Mouse (Mus musculus) embryonic facial prominence, embryonic 15.5 days (tissue): ENCODE results near the gene Myo1b. TPM values are rescaled to one million over a fixed set of nuclear protein-coding genes. Genes with fewer than 3 reads are reported as not detected.
A peak's percentile ranks its signal among the peaks of the same experiment; 100 is the strongest.

Experiments used
- ATAC-seq: fragments of 200-750 bp; cut with Nextera tagmentation; 2 replicates; pipeline ENCODE4 v1.8.0; 2017; ENCODE audit warnings: low read depth, moderate TSS enrichment; ENCODE audit not compliant: insufficient number of reproducible peaks, low FRiP score, low TSS enrichment
- H3K27ac ChIP-seq: fragments of 300-500 bp; sonication (generic); replicated peaks from 2 replicates; pipeline ENCODE4 v1.5.1; 2015; ENCODE audit warnings: mild to moderate bottlenecking, inconsistent platforms
- H3K27me3 ChIP-seq: fragments of 300-500 bp; sonication (generic); 2 replicates; pipeline ENCODE4 v1.6.1; 2015; ENCODE audit warnings: inconsistent platforms
- H3K36me3 ChIP-seq: fragments of 300-500 bp; sonication (generic); 2 replicates; pipeline ENCODE4 v1.6.1; 2015; ENCODE audit warnings: mild to moderate bottlenecking, inconsistent platforms
- H3K4me1 ChIP-seq: fragments of 300-500 bp; sonication (generic); 2 replicates; pipeline ENCODE4 v1.6.1; 2015; ENCODE audit warnings: inconsistent platforms
- H3K4me2 ChIP-seq: fragments of 300-500 bp; sonication (generic); replicated peaks from 2 replicates; pipeline ENCODE4 v1.6.1; 2015; ENCODE audit warnings: mild to moderate bottlenecking, inconsistent platforms
- H3K4me3 ChIP-seq: fragments of 300-500 bp; sonication (generic); replicated peaks from 2 replicates; pipeline ENCODE4 v1.5.1; 2015; ENCODE audit warnings: mild to moderate bottlenecking, inconsistent platforms
- H3K9ac ChIP-seq: fragments of 300-500 bp; sonication (generic); 2 replicates; pipeline ENCODE4 v1.6.1; 2015; ENCODE audit warnings: inconsistent platforms
- H3K9me3 ChIP-seq: fragments of 300-500 bp; sonication (generic); replicated peaks from 2 replicates; pipeline ENCODE4 v1.6.1; 2016; ENCODE audit warnings: inconsistent platforms
- WGBS: fragments of 180-500 bp; shearing (Covaris S2); methylation state at CpG from one replicate; pipeline ENCODE4 v1.1.7; 2015; 5-methylcytosine and 5-hydroxymethylcytosine counted together
- polyA plus RNA-seq: library from polyadenylated mRNA; unstranded; fragments of >200 nt; fragmentation: Nextera tagmentation; extraction: Ambion mirVana; gene quantifications from 2 replicates; pipeline ENCODE4 v1.2.1, GENCODE M21; 2015

The Myo1b gene
- polyA plus RNA-seq, 1 experiment from 2014 or later = 76.2 TPM

DNA sequence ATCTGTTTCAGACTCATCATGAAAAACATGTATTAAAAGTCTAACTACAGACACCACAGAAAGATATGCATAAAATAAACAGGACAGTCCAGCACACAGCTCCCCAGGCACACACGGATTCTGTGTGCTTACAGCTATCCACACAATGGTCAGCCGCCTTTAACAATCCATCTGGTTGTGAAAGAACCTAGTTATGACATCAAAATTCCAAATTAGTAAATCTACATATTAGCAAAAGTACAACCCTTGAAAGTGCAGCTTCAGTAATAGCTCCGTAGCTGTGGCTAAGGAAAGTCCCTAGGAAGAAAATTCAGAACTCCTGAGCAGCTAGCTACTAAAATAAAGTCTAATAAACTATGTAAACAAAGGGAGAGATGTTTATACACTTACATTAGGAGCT, 21.1 kb downstream of the Myo1b start:
- peaks cover 39% of the 10 kb centered on the region for H3K4me1 ChIP-seq
- ATAC-seq = no peak

DNA sequence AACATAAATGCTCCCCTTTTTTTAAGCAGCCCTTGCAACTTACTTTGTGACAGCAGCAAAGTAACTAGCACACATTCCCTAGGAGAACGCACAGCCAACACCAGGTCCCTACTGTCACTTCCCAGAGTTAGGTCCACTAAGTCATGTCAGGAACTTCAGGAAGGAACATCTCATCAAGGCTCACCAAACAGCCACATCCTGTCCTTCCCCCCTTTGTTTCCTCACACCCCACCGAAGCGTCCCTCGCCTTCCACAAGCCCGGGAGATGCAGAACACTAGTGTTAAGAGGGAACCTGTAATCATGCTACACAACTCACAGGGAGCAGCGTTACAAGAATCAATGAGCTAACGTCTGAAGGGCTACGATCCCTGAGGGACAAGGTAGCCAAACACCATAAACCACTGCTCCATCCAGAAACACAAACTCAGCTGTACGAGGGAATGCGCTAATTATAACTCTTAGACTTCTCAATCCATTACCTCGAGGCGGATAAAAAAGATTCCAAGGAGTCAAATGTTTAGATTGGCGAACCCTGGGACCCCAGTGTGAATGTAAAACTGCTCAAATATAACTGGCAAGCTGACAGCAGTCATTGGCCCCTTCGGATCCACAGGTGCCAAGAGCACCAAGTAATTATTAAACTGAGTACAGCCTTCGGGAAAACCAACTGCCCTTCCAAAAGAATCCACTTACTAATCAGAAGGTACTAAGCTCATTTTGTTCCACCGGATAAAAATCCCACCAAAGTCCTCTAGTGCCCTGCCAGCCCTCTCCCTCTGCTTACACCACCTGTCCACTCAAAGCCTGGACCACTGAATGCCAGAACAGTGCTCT, 22.1 kb downstream of the Myo1b start:
- no peaks in the 10 kb centered on the region for H3K27me3 ChIP-seq
- H3K36me3 ChIP-seq = no peaks in the 10 kb centered on the region
- 60% methylated on average over 16 of the region's 16 CpGs for WGBS
- H3K9ac ChIP-seq = no peak overlapping the region
- no peaks in the 10 kb centered on the region for H3K9me3 ChIP-seq
- peaks cover 40% of the 10 kb centered on the region for H3K4me1 ChIP-seq
- no peak for ATAC-seq
- no peak overlapping the region for H3K4me3 ChIP-seq
- no peak overlapping the region for H3K4me2 ChIP-seq
- H3K27ac ChIP-seq = no peak overlapping the region; the same call in 1 of the 2 replicates

More for the DNA sequence above, 21.1 kb downstream of the Myo1b start:
- H3K27me3 ChIP-seq = no peaks in the 10 kb centered on the region
- WGBS = 71% methylated on average over 3 of the region's 3 CpGs
- no peak overlapping the region for H3K9ac ChIP-seq
- no peaks in the 10 kb centered on the region for H3K36me3 ChIP-seq
- H3K27ac ChIP-seq = no peak overlapping the region
- H3K4me2 ChIP-seq = no peak overlapping the region
- no peaks in the 10 kb centered on the region for H3K9me3 ChIP-seq
- no peak overlapping the region for H3K4me3 ChIP-seq

DNA sequence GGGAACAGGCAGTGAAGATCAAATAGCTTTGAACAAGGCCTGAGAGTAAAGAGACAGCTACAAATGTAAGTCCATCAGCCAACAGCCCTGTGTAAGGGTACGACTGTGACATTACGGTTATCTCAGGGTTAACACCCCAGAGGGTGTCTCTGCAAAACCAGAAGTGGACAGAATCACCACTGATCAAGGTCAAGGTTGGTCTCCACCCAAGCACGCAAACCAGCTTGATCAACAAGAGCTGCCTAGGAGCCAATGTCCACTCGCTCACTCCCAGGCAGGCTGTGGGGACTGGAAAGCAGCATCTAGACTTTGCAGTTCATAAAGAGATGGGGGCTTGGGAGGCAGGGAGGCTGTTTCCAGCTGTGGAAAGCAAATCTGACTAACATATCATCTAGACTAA, 23.9 kb downstream of the Myo1b start:
- Histone ChIP-seq H3K27me3 (no peaks in the 10 kb centered on the region), H3K4me2 (no peak overlapping the region), H3K4me3 (no peak overlapping the region), H3K9me3 (no peaks in the 10 kb centered on the region), H3K4me1 (peaks cover 43% of the 10 kb centered on the region), H3K27ac (no peak overlapping the region), H3K36me3 (no peaks in the 10 kb centered on the region), H3K9ac (no peak overlapping the region)
- 88% methylated on average over 4 of the region's 4 CpGs for WGBS
- ATAC-seq = no peak

DNA sequence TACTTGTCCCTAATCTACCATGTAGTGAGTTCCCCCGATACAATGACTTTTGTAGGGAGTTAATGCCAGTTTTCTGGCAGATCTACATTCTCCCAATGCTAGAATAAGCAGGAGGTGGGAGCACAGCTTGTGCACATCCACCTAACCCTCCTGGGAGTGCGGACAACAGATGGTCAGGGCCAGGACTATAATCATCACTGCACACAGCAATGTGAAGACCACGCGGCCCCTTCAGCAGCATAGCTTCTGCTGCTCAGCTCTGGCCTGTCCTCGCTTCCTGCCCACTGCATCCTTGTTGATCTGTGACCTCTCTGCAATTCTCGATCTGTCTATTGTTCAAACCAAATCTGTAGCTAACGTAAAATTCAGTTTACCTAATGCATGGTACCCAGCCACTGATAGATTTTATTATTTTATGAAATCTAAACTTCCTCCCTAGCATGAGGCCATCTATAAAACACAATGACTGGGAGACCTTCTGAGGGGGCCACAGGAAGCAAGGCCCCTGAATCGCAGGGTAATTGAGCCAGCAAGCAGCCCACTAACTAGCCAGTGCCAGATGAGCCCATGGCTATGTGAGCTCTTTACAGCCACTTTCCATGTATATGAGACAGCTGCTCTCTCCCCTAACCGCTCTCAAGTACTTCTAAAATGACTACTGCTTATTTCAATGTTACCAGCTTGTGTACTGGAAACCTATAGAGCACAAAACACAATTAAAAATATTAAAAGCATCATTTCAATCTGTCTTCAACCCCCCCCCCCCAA, 27.6 kb downstream of the Myo1b start:
- Histone ChIP-seq H3K27me3 (no peaks in the 10 kb centered on the region), H3K27ac (no peak overlapping the region), H3K9me3 (no peaks in the 10 kb centered on the region), H3K4me1 (peaks cover 42% of the 10 kb centered on the region), H3K4me2 (no peak overlapping the region), H3K9ac (no peak overlapping the region), H3K4me3 (no peak overlapping the region), H3K36me3 (no peaks in the 10 kb centered on the region)
- WGBS = 77% methylated on average over 9 of the region's 9 CpGs
- ATAC-seq = no peak

DNA sequence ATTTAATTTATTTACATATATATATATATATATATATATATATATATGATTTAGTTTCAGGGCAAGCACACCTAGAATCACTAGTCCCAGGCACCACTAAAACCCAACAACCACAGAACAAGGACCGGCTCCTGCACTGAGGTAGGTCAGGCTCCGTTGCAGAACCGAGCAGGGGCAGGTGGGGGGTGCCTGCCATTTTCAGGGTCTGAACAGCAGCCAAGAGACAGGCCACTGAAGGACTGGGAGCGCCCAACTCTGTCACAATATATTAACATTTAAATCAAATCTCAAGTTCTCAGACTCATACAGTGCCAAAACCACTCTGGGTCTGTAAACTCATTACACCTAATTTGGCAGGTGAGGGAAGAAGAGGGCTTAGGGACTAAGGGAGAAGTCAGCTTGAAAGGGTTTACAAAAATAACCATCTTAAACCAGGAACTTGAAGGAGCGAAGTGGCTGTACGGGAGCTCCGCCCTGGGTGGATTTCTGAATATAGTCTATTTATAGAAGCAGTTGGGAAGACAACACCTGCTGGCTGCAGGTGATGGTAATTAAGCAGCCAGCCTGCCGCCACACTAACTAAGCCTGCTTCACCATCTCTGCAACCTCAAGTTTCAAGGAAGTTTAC, 30.4 kb downstream of the Myo1b start:
- Histone ChIP-seq H3K9me3 (no peaks in the 10 kb centered on the region), H3K27me3 (no peaks in the 10 kb centered on the region), H3K4me3 (no peak overlapping the region), H3K4me2 (no peak overlapping the region), H3K9ac (no peak overlapping the region), H3K27ac (no peak overlapping the region), H3K4me1 (peaks cover 33% of the 10 kb centered on the region), H3K36me3 (0 out of 2 replicates have a peak, but pooled peaks cover 7% of the 10 kb centered on the region)
- ATAC-seq = peak; percentile 32; the same call in 1 of the 2 replicates
- 58% methylated on average over 8 of the region's 8 CpGs for WGBS

DNA sequence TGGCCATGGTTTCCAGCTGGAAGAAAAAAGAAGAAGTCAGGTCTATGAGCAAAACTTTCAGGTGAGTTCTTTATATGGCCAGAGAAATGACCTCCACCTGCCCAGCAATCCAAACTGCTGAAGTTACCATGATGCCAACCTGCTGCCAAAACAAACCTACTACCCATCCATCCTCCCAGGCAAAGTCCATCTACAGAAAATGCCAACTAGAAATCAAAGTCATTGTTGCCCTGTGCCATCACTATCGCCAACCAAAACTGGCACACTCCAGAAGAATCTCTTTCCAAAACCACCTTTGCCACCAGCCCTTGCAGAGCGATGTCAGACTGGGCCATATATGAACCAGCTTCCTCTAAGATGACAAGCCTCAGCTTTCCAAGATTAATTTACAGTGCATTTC, 32.7 kb downstream of the Myo1b start:
- Histone ChIP-seq H3K9me3 (no peaks in the 10 kb centered on the region), H3K4me1 (peaks cover 42% of the 10 kb centered on the region), H3K27ac (no peak overlapping the region), H3K36me3 (0 out of 2 replicates have a peak, but pooled peaks cover 7% of the 10 kb centered on the region), H3K9ac (no peak overlapping the region), H3K27me3 (no peaks in the 10 kb centered on the region), H3K4me3 (no peak overlapping the region), H3K4me2 (no peak overlapping the region)
- 94% methylated on average over 2 of the region's 2 CpGs for WGBS
- no peak for ATAC-seq

DNA sequence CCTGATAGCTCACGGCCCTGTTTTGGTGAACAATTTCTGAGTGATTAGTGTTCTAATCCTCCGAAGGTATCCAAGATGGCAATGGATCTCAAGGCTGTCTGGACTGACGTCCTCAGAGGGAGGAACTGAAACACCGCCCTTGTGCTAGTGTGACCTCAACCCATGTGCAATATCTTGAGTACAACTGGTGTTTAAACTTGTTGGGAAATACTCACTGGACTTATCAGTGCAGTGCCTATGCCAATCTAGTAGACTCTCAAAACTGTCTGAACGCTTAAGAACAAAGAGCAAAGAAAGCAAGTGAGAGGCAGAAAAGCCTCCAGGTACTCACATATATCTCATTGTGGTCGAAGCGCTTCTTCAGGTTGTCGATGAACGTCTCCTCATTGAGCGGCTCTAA, 33.1 kb downstream of the Myo1b start:
- H3K9ac ChIP-seq = no peak overlapping the region
- H3K4me3 ChIP-seq = no peak overlapping the region
- no peaks in the 10 kb centered on the region for H3K27me3 ChIP-seq
- H3K9me3 ChIP-seq = no peaks in the 10 kb centered on the region
- no peak overlapping the region for H3K4me2 ChIP-seq
- no peak overlapping the region for H3K27ac ChIP-seq
- ATAC-seq = no peak
- H3K4me1 ChIP-seq = peaks cover 47% of the 10 kb centered on the region
- H3K36me3 ChIP-seq = 0 out of 2 replicates have a peak, but pooled peaks cover 7% of the 10 kb centered on the region
- 94% methylated on average over 10 of the region's 10 CpGs for WGBS

DNA sequence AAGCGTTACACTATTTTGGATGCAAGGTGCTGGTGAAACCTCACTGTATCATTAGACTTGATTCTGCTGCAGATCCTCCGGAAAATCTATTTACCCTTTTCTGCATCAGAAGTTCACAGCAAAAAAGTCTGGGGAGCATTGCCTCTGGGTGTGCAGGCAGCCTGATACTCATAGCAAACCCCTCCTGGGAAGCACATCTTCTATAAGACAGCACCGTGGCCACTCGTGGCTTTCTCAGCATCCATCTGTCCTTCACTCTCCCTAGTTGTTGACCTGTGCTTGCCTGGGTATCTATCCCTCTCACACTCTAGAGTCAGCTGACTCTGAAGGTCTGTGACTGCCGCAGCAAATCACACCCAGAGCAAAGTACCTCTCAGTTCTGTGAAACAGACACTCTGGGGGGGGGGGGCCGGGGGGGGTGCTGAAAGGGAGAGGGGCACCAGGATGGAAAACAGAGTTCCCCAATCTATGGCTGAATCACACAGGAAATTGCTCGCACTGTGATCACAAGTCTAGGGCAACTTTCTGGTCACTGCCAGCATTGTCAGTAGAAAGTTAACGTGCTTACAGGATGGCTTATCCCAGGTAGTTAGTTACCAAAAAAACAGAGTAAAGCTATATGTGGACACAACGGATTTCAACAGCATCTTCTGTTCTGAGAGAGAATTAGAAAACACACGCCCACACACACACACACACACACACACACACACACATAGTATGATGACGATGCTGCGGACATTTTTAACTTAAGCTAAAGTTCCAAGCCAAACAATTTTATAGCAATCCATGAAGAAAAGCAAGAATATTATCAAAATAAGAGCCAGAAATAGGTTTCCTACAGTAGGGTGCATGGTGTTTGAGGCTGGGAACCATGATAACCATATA, 35.7 kb downstream of the Myo1b start:
- Histone ChIP-seq H3K4me2 (no peak overlapping the region), H3K27me3 (no peaks in the 10 kb centered on the region), H3K4me3 (no peak overlapping the region), H3K9ac (no peak overlapping the region), H3K9me3 (no peaks in the 10 kb centered on the region), H3K4me1 (peaks cover 41% of the 10 kb centered on the region), H3K27ac (no peak overlapping the region), H3K36me3 (0 out of 2 replicates have a peak, but pooled peaks cover 7% of the 10 kb centered on the region)
- no peak for ATAC-seq
- WGBS = 58% methylated on average over 11 of the region's 12 CpGs

DNA sequence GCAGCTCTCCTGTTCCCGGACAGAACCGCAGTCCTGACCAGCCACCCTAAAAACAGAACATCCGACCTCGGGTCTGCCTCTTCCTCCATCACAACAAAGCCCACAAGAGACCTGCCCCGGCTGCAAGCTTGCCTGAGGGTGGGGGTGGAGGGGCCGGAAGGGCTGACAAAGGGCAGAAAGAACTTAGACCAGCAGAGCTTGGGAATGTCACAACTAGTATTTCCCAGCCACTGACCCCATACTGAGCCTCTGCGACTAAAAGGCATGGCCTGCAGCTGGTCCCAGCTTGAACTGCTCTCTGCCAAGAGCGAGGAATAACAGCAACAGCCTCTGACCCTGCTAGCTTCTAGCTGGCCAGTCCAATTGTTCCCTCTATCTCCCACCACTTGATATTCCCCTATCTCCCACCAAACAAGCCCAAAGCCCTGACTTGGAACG, 36.5 kb downstream of the Myo1b start:
- H3K36me3 ChIP-seq = 0 out of 2 replicates have a peak, but pooled peaks cover 7% of the 10 kb centered on the region
- no peaks in the 10 kb centered on the region for H3K27me3 ChIP-seq
- 0 out of 2 replicates have a peak overlapping the region, but pooled peaks have one; percentile 8 for H3K27ac ChIP-seq
- ATAC-seq = peak; percentile 20; the same call in 1 of the 2 replicates
- H3K9me3 ChIP-seq = no peaks in the 10 kb centered on the region
- H3K9ac ChIP-seq = no peak overlapping the region
- H3K4me1 ChIP-seq = peaks cover 35% of the 10 kb centered on the region
- no peak overlapping the region for H3K4me2 ChIP-seq
- H3K4me3 ChIP-seq = no peak overlapping the region
- 22% methylated on average over 9 of the region's 9 CpGs for WGBS

DNA sequence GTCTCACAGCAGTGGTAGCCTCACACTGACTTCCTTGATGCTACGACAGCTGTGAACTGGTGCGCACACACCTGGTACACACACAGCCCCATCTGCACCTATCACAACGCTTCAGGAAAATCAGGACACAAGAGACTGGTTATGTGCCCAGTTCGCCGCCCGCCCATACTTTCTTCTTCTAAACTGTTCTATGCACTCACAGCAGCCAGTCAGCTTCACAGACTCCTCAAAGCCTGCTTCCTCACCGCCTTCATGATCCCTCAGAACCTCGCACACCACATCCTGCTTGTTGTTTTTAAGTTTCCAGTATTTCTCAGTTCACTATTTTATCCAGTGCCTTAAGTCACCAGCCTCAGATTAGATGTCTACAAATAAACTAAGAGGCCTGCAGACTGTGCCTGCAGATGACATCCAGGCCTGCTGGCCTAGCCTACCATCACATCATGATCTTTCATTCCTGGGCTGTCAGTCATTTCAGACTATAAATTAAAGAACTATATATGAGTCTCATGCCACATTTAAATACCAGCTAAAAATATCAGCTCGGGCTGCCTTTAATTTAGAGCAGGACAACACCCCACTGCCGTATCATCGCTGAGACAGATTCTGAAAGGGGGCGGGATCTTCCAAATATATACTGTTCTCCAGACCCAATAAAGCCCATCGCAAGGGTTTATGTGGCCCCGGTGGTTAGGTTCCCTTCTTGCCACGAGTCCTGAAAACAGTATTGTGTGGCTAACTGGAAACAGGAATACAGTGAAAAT, 40.2 kb downstream of the Myo1b start:
- no peak overlapping the region for H3K9ac ChIP-seq
- 64% methylated on average over 15 of the region's 15 CpGs for WGBS
- H3K9me3 ChIP-seq = no peaks in the 10 kb centered on the region
- H3K27ac ChIP-seq = peak overlapping the region; percentile 65
- peaks cover 43% of the 10 kb centered on the region for H3K4me1 ChIP-seq
- ATAC-seq = 0 out of 2 replicates have a peak, but pooled peaks have one; percentile 43
- no peak overlapping the region for H3K4me2 ChIP-seq
- H3K27me3 ChIP-seq = no peaks in the 10 kb centered on the region
- H3K4me3 ChIP-seq = no peak overlapping the region
- no peaks in the 10 kb centered on the region for H3K36me3 ChIP-seq
